Mouse (Mus musculus): ENCODE data around the gene Rhov.

Rhov gene

DNA sequence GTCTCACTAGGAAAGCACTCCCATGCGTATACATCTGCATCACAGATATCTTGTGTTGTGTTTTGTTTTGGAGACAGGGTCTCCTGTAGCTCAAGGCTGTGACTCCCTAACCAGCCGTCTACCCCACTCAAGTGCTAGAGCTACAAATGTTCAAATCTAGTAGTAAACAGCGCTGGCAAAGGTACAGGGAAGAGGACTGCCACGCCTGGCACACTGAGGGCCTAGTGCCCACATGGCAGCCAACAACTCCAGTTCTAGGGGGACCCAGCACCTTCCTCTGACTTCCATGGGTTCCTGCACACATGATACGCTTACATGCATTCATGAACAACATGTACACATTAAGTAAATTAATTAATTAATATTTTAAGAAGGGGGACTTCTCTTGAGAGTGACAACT lies 21.2 kb upstream of the Rhov start:
- no peak for DNase-seq (ENCODE audit: low read depth, low spot score)

DNA sequence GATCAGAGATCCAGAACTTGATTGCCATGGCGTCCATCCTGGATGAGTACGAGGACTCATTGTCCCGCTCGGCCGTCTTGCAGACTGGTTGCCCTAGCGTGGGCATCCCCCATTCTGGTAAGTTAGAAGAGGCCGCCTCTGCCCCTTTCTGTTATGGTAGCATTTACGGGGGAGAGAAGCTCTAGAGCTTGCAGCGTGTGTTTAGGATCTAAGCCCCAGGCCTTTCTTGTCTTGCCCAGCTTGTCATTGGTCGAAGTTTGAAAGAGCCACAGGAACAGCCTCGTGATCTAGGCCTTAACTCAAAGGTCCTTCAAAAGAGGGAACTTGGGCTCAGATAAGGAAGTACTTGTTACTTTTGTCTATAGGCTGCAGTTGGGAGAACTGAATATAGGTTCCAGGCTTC lies 17.9 kb upstream of the Rhov start:
- no peak for DNase-seq (ENCODE audit: low read depth, low spot score)

DNA sequence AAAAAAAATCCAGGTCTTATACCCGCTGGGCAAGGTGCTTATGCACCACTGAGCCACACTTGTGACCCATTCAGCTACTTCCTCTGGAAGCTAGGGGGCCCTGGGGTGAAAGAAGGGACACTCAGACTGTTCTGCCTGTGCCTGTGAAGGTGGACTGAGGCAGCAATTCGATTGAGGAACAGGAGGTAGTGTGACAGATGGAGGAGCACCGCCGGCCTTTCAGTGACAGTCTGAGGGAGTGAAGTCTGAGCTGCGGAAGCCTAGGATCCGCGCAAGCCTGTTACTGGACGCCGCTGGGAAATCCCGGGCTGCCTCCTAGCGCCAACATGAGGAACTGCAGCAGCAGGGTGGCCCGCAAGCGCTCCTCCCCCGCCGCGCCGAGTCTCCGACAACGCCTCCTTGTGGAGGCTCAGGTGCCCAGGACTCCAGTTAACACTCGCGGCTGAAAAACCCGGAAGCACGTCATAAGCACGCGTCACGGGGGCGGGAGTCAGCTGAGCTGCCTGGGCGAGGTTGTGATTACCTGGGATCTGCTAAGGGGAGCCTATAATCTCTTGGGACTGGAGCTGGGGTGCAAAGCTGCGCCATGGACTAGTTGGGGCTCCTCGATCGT lies 17.3 kb upstream of the Rhov start, which contains the start of gene Vps18:
Gene Vps18, plus strand, starts transcription at position 471 of the 613 bp plus-strand sequence.
- DNase-seq (ENCODE audit: low read depth, low spot score) = peak; percentile 98

DNA sequence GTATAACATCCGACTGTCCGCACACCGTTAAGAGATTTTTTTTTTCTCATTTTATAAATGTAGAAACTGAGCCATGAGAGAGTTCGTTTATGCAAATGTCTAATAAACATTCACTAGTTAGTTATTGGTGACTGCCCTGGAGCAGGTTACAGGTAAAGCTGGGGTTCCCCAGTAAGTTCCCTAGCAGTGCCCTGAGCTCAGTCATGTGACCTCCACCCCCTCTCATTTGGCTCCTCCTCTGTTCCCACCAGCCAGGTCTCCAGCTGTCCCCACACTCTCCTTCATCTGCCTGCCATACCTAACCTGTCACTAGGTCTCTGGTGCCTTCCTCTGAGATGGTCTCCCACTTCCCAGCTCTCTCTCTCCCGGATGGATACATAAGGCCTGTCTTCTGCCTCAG lies 16.3 kb upstream of the Rhov start:
- no peak for DNase-seq (ENCODE audit: low read depth, low spot score)

DNA sequence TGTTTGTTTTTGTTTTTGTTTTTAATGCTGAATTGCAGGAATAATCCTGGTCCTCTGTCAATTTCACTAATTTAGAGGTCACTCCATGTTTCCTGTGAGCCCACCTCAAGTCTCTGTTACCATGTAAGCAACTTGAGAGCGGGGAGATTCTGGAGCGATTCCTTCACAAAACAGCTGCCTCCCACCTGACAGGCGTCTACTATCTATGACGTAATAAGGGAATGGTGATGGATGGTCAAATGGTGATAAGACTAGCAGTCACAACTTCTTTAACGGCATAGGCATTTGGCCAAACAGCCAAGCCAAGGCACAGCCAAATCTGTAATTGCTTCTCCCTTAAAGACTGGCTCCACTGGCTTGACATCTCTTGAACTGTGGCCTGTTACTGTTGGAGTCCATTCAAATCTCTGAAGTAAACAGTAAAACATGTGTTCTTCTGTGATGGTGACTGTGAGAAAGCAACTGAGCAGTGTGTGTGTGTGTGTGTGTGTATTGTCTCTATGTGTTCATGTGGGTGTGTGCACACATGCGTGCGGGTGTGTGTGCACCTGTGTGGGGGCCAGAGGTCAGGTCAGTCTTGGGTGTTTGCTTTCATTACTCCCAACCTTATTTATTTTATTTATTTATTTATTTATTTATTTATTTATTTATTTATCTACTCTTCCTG lies 11.0 kb upstream of the Rhov start:
- DNase-seq (ENCODE audit: low read depth, low spot score) = no peak

DNA sequence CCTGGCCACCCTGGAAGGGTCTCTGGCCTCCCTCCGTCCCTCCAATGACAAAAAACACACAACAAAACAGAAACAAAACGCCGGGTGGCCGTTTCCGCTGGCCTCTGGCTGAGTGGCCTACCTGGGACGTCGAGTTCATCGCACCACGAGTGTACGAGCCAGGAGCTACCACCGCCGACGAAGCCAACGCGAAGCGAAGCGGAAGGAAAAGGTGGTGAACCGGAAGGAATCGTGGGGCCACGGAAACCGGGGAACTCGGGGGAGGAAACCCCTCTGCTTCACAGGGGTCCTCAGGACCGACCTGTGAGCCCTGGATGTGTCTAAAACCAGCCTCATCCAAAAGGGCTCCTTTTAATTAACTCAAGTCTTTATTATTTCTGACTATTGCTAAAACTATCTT lies 6.7 kb upstream of the Rhov start:
- no peak for DNase-seq (ENCODE audit: low read depth, low spot score)

DNA sequence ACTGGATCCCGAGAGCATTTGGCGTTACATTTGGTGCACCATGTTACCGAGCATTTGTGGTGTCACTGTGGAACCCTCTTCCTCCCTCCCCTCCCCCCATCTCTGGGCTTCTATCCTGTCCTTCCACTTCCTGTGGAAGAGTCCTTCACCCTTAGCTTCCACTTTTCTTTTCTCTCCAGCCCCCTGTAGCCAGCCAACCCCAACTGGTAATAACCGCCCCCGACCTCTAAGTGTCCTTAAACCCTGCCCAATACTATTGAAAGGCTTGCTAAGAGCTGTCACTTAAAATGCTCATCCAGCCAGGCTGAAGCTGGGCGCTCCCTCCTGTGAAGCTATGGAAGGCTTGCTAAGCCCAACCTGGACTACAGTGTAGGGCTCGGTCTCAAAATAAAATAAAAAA lies 5.9 kb upstream of the Rhov start:
- no peak for DNase-seq (ENCODE audit: low read depth, low spot score)

DNA sequence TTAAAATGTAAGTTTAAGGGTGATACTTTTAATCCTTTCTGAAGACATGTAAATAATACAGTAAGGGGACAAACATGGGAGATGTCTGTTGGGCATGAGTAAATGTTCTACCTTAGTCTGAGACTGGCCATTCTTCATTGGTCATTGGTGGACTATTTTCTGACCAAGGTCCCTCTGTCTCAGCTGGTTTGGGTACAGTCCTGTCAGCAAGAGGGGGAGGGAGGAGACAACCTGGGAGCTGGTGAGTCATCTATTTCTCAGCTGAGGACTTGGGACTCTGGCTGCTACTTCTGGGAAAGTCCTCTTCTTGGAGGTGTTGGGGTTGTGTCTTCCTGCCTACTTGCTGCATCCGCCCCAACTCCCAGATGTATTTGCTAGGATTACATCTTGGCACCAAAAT lies 3.1 kb upstream of the Rhov start:
- DNase-seq (ENCODE audit: low read depth, low spot score) = no peak

DNA sequence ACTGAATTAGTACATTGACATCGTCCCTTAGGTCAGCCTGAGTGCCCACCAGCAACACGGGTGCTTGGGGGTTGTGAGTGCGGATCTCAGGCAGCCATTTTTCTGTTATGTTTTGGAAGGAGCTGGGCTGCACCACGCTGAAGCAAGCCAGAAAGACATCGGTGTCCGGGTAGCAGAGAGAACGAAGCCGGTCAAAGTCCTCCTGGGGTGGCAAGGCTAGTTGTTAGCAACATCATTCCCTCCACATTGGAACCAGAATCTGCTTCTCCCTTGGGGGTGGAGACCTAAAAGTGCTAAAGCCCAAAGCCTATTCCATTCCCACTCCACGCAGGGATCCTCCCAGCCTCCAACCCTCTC lies 808 bp downstream of the Rhov start:
- DNase-seq (ENCODE audit: low read depth, low spot score) = no peak

DNA sequence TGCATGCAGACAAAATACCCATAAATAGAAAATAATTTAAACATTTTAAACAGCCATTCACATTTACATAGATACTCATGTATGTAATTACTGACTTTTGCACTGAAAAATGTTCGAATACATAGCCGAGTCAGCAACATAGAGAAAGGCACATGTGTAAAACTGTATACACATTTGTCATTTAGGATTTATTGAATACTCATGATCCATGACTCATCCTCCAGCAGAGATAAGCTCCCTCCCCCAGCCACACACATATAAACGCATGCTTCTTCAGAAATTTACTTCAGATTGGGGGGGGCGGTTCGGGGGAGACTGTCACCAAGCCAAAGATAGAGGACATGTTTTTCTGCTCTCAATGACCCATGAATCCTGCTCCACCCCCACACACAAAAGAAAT lies 7.3 kb downstream of the Rhov start:
- no peak for DNase-seq (ENCODE audit: low read depth, low spot score)

DNA sequence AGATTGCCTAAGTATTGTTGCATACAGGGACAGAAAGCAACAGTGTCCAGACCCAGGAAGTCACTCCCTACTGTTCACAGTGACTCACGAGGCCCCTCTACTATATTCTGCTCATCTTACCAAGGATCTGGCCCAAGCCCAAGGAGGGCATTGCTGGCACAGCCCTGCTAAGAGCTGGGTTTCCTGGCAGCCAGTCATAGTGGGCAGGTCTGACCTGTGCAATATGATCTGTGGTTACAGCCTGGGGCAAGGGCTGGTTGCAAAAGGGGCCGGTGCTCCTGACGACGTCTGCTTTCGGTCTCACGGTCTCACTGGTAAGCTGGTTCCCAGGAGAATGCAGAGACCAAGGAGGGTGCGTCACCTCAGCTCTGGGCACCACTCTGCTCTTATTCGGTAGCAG lies 8.1 kb downstream of the Rhov start:
- DNase-seq (ENCODE audit: low read depth, low spot score) = no peak

DNA sequence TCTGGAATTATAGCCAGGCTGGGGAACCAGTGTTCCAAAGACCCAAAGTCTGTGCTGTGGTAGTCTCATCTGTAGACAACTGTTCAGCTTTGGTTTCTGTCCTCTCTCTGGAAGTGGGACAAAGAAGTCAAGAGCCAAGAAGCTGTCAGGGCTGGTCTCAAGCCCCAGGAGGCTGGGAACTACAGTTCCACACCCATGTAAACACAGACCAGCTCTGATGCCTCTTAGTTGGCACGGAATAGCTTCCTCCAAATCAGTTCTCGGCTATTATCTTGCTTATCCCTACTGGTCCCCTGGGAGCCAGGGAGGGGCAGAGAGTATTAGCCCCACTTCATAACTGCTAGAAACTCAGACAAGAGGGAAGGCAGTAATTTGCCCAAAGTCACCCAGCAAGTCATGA lies 9.7 kb downstream of the Rhov start:
- DNase-seq (ENCODE audit: low read depth, low spot score) = no peak

DNA sequence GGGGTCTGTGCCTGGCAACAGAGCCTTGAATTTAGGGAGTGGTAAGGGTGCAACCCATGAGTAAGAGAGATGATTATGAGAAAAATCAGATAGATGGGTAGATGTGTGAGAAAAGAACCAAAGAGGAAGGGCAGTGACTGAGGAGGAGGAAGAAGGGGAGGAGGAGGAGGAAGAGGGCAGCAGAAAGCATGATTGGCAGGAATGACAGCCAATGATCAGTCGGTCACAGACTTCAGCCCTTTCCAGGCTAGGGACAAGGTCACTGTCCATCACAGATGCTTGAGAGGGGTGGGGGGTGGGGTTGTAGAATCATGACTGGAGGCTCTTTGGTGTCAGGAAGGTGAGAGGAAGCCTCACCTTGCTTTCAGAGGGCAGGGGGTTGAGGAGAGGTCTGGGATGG lies 10.6 kb downstream of the Rhov start:
- DNase-seq (ENCODE audit: low read depth, low spot score) = no peak

DNA sequence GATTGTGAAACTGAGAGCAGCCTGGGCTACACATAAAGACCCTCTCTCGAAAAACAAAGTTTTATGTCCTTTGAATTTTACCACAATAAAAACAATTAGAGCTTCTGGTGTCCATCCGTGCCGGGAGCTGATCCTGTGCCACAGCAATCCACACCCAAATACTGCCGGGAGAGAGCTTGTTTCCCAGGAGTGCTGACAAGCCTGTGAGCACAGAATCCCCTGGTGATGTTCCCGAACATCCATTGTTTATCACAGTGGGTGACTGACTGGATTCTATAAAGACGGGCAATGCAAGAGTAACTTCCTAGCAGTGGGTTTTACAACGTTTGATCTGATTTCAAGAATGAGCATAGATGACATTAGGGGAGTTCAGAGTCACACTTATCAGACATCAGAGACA lies 16.1 kb downstream of the Rhov start:
- no peak for DNase-seq (ENCODE audit: low read depth, low spot score)

DNA sequence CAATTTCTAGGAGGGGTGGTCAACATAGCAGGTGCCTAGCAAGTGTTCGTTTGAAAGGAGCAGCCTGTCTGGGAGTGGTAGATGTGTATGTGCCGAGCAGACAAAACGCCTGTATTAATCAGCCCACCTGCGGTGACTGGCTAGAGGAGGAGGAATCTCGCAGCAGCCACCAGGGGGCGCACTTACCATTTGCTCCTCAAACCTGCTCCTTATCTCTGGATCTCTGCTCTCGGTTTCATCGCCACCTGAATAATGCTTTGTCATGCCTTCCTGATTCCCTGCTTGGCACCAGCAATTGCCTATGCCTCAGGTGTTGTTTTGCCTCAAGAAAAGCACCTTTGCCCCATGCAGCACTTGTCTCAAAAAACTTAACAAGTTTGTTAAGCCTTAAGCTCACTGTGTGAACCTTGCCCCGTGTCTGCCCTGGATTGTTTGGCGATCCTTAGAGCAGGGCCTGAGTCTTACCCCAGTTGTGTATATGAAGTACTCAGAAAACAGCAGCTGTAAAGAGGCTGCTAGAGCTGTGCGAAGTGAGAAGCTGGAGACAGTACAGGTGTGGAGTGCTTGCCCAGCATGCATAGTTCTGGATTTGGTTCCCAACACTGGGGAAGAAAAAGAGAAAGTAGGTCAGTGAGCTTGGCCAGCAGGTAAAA lies 20.1 kb downstream of the Rhov start:
- DNase-seq (ENCODE audit: low read depth, low spot score) = peak; percentile 84

DNA sequence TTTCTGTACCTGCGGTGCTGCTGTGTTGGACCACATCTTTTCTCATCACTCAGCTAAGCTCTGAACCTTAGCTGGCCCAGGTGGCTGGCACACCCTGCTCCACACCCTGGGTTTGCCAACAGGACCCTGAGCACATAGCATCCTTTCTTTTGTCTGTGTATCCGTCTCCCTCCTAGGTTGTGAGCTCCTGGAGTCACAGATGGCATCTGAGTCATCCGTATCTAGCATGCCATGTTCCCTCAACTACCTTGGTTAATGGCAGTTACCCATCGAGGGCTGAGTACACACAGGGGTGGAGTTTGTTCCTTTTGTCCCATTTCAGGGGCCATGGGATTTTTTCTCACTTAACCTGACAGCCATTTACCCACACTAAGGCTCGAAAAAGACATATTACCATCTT lies 20.7 kb downstream of the Rhov start:
- no peak for DNase-seq (ENCODE audit: low read depth, low spot score)

DNA sequence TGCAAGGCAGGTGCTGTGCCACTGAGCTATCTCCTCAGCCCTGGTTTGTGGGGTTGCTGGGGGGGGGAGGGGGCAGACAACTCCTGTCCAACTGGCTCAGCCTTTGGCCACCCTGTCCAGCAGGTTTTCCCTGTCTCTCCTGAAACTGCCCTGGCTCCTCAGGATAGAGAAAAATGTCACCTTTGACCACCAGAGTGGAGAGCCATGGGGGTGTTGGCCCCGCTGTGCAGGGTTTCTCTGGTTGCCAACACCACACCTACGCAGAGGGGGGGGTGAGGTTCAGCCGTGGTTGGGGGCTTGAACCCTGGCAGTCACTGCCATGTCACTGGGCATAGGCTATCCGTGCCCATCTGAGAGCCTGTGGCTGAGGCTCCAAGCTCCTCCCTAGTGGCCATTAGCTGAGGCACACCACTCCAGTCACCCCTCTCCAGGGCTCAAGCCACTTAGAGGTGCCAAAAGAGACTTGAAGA lies 21.4 kb downstream of the Rhov start:
- no peak for DNase-seq (ENCODE audit: low read depth, low spot score)

DNA sequence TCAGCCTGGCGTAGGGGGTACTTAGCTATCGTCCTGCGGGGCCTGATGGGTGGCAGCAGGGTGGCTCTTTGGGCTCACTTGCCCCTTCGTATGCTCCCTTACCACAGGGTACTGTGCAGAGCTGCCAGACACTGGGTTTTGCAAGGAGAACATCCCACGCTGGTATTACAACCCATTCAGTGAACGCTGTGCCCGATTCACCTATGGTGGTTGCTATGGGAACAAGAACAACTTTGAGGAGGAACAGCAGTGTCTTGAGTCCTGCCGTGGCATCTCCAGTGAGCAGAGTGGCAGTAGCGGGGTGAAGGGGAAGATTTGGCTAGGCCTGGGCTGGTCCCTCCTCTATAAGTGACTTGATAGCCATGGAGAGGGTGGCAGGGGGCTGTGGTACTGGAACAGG lies 23.2 kb downstream of the Rhov start:
- DNase-seq (ENCODE audit: low read depth, low spot score) = no peak

DNA sequence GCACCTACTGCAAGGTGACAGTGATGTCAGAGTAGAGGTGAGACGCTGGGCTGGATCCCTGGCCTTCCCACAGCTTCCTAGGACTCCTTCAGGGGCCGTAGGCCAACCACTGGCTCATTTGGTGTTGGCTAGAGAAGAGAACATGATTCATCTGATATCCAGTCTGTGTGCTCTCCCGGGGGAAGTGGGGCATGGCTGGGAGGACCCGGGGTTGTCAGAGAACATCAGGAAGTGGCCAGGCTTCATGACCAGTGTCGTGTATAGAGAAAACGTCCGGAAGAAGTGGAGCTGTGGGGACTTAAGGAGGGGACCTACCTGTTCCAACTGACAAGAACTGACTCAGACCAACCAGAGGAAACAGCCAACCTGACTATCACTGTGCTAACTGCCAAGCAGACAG lies 25.8 kb downstream of the Rhov start:
- DNase-seq (ENCODE audit: low read depth, low spot score) = no peak

DNA sequence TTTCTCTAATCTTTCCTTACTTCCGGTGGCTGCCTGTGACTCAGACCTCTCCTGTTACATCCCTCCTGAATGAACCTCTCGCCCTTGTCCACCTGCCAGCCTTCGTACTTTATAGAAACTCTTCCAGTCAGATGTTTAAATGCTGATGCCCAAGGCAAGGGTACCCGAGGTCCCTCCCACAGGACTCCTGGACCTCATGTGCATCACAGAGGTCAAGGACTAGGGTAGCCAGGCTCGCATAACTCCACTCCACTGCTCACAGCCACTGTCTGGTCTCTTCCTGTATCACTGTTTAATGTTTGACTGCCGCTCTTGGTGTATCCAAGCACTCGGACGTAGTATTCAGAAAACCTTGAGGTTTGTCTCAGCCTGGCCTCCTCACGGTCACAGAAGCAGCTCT lies 28.5 kb downstream of the Rhov start:
- DNase-seq (ENCODE audit: low read depth, low spot score) = no peak

DNA sequence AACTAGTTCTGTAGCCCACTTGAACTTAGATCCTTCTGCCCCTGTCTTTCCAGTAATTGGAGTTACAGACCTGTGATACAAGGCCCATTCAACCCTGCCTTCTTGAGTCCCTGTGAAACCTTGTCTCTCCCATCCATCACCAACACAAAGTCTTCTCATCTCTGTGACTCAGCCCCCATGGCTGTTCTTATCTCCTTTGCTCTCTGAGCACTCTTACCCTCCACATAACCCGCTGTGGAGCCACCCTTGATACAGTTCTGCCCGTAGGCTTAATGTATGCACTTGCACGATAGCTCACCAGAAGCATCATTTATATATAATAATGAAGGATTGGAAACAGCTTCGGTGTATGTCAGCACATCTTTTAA lies 30.3 kb downstream of the Rhov start:
- DNase-seq (ENCODE audit: low read depth, low spot score) = no peak

DNA sequence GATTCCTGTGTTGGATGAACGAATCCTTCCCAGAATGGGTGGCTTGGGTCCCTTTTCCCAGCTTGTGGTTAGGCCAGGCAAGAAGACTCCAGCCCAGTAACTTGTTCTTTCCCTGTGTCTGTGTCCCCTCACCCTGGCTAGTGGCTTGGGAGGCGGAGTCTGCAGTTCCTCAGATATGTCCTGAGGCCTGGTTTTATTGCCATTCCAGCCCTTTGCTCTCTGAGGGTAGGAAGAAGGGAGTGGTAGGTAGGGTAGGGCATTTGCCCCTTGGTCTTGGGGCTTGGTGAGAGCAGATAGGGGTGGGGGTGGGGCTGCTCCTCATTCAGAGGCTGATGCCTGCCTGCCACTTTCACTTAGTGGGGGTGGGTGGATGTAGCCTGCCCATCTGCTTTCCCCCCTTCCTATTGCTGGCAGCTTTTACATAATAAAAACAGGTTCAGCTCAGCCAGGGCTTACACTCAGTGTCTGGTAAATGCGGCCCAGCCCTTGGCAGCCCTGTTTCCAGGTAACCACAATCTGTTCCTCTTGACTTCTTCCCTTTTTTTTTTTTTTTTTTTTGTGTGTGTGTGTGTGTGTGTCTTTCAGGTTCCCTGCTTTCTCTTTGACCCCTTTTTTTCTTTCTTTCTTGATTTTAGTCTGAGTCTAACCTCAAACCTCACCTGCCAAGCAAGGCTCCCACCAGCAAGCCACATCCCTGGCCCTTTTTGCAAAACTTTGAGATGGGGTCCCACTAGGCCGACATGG lies 30.8 kb downstream of the Rhov start:
- no peak for DNase-seq (ENCODE audit: low read depth, low spot score)

DNA sequence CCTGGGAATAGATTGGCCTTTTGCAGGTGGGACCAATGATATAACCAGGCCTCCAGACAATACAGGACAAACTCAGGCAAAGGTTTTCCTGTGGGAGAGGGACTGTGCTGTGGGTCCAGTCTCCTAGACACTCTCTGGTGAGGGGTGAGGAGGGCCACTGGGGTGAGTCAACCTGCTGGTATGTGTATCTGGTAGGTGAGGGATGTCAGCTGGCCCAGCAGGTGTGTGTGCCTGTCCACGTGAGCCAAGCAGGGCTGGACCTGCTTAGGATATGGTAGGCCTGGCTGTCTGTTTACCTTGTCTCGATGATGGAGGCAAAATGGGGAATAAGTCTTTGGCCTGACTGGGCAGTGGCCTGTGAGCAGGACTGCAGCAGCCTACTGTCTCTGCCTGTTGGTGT lies 32.4 kb downstream of the Rhov start:
- DNase-seq (ENCODE audit: low read depth, low spot score) = no peak
